Mouse (Mus musculus) right cerebral cortex, adult 18-20 months (tissue): Measurements from ENCODE around the gene Ppp1r1b.
A peak's percentile ranks its signal among the peaks of the same experiment; 100 is the strongest.

Experiments
- DNase-seq: peaks from one replicate; pipeline ENCODE4 v3.0.0; 2022; ENCODE audit warnings: mixed read lengths

Ppp1r1b gene

GRCm38 (mm10) chr11:98349308-98349707, 1.1 kb downstream of the Ppp1r1b start:
- no peak for DNase-seq

- no peak for DNase-seq
These were observed 4.2 kb downstream of the Ppp1r1b start for GRCm38 (mm10) chr11:98352272-98352990.

- DNase-seq = peak; percentile 73
These were observed 5.5 kb downstream of the Ppp1r1b start for GRCm38 (mm10) chr11:98353651-98354211.

- peak; percentile 80 for DNase-seq
These were observed 6.2 kb downstream of the Ppp1r1b start for GRCm38 (mm10) chr11:98354445-98354844.

GRCm38 (mm10) chr11:98355732-98356299, 7.6 kb downstream of the Ppp1r1b start:
- DNase-seq = peak; percentile 64

GRCm38 (mm10) chr11:98356625-98357394, 8.6 kb downstream of the Ppp1r1b start:
- no peak for DNase-seq

GRCm38 (mm10) chr11:98357396-98358160, 9.4 kb downstream of the Ppp1r1b start:
- DNase-seq = no peak

- DNase-seq = peak; percentile 90
These were observed 10.2 kb downstream of the Ppp1r1b start, which contains the start of gene Stard3 for GRCm38 (mm10) chr11:98358161-98359083. Gene Stard3, plus strand, starts transcription at chr11:98358368.

GRCm38 (mm10) chr11:98360866-98361521, 12.8 kb downstream of the Ppp1r1b start:
- DNase-seq = no peak

GRCm38 (mm10) chr11:98363817-98364216, 15.6 kb downstream of the Ppp1r1b start:
- DNase-seq = no peak

GRCm38 (mm10) chr11:98364410-98364809, 16.2 kb downstream of the Ppp1r1b start:
- no peak for DNase-seq

- DNase-seq = no peak
These were observed 18.1 kb downstream of the Ppp1r1b start for GRCm38 (mm10) chr11:98366290-98366689.

GRCm38 (mm10) chr11:98367171-98367862, 19.1 kb downstream of the Ppp1r1b start:
- DNase-seq = peak; percentile 73

GRCm38 (mm10) chr11:98367863-98368186, 19.6 kb downstream of the Ppp1r1b start:
- DNase-seq = no peak

GRCm38 (mm10) chr11:98369337-98369736, 21.1 kb downstream of the Ppp1r1b start:
- DNase-seq = no peak

- DNase-seq = no peak
These were observed 22.4 kb downstream of the Ppp1r1b start for GRCm38 (mm10) chr11:98370588-98370987.

- DNase-seq = no peak
These were observed 23.5 kb downstream of the Ppp1r1b start for GRCm38 (mm10) chr11:98371556-98372240.

GRCm38 (mm10) chr11:98372406-98372805, 24.2 kb downstream of the Ppp1r1b start:
- no peak for DNase-seq

GRCm38 (mm10) chr11:98373244-98373643, 25.0 kb downstream of the Ppp1r1b start:
- DNase-seq = no peak

- no peak for DNase-seq
These were observed 26.1 kb downstream of the Ppp1r1b start for GRCm38 (mm10) chr11:98374266-98374665.
